Mouse (Mus musculus): ENCODE results near the gene Nbea. TPM values are rescaled to one million over a fixed set of nuclear protein-coding genes. Genes with fewer than 3 reads are reported as not detected.

The Nbea gene
- total and polyA plus RNA-seq, 3 experiments, result 0.04 to 0.27 TPM; not detected in 1

DNA sequence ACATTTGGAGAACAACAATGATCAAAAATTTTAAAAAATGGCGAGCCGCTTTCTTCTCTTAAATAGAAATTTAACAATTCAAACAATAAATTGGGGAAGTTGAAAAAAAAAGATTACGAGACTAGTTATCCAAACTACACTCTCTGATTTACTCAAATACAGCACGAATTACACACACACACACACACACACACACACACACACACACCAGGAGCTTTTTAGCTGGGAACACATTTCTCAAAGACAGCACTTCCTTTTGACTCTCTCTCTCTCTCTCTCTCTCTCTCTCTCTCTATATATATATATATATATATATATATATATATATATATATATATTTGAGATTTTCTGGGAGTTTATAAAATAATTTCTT, 395.3 kb downstream of the Nbea start:
- Histone ChIP-seq H3K79me2 (ENCODE audit: control insufficient read depth, insufficient read depth, low read length, poor library complexity) (no peaks in the 10 kb centered on the region), H3K9ac (ENCODE audit: control insufficient read depth, low read depth, low read length, poor library complexity, severe bottlenecking) (no peak overlapping the region), H3K27me3 (ENCODE audit: control insufficient read depth in 1 of 2, insufficient read depth in 2 of 2, low read length in 2 of 2) (no peaks in the 10 kb centered on the region), H3K4me1 (ENCODE audit: control insufficient read depth in 1 of 2, insufficient read depth in 2 of 2, low read length in 2 of 2) (no peaks in the 10 kb centered on the region), H3K36me3 (ENCODE audit: control insufficient read depth in 1 of 2, insufficient read depth in 2 of 2, low read length in 2 of 2) (no peaks in the 10 kb centered on the region), H3K4me3 (ENCODE audit: control insufficient read depth in 1 of 2, insufficient read depth in 1 of 2, low read depth in 2 of 2, low read length in 2 of 2) (no peak overlapping the region), H3K9me3 (replicated peaks; ENCODE audit: insufficient read depth, low read length) (no peaks in the 10 kb centered on the region), H3K27ac (ENCODE audit: control insufficient read depth, low read depth, low read length) (no peak overlapping the region)
- no peak for TF ChIP-seq RCOR1 (IDR thresholded peaks at IDR 0.05; ENCODE audit: low read depth, low read length)
- TF ChIP-seq CTCF (IDR thresholded peaks at IDR 0.05 in 2 of 3, conservative IDR thresholded peaks at IDR 0.05 in 1 of 3; ENCODE audit: control insufficient read depth in 1 of 3, insufficient read depth in 1 of 3, low read depth in 2 of 3, low read length in 3 of 3, poor library complexity in 1 of 3, severe bottlenecking in 1 of 3), result no peak
- TF ChIP-seq MAX (IDR thresholded peaks at IDR 0.05; ENCODE audit: low read length), result no peak
- no peak for TF ChIP-seq USF2 (IDR thresholded peaks at IDR 0.05; ENCODE audit: borderline replicate concordance in 1 of 2, insufficient read depth in 1 of 2, low read depth in 1 of 2, low read length in 2 of 2)
- TF ChIP-seq NRF1 (IDR thresholded peaks at IDR 0.05; ENCODE audit: insufficient read depth, low read depth, low read length, poor library complexity, severe bottlenecking), result no peak
- no peak for TF ChIP-seq ZMIZ1 (IDR thresholded peaks at IDR 0.05; ENCODE audit: low read depth, low read length)
- TF ChIP-seq HCFC1 (IDR thresholded peaks at IDR 0.05; ENCODE audit: low read depth, low read length), result no peak
- no peak for DNase-seq (ENCODE audit: low read depth, low spot score)

GRCm38 (mm10) chr3:55787487-55788213, 395.9 kb downstream of the Nbea start:
- Histone ChIP-seq H3K27me3 (ENCODE audit: control insufficient read depth in 1 of 2, insufficient read depth in 2 of 2, low read length in 2 of 2) (no peaks in the 10 kb centered on the region), H3K27ac (ENCODE audit: control insufficient read depth, low read depth, low read length) (no peak overlapping the region), H3K9ac (ENCODE audit: control insufficient read depth, low read depth, low read length, poor library complexity, severe bottlenecking) (no peak overlapping the region), H3K4me1 (ENCODE audit: control insufficient read depth in 1 of 2, insufficient read depth in 2 of 2, low read length in 2 of 2) (no peaks in the 10 kb centered on the region), H3K36me3 (ENCODE audit: control insufficient read depth in 1 of 2, insufficient read depth in 2 of 2, low read length in 2 of 2) (no peaks in the 10 kb centered on the region), H3K4me3 (ENCODE audit: control insufficient read depth in 1 of 2, insufficient read depth in 1 of 2, low read depth in 2 of 2, low read length in 2 of 2) (no peak overlapping the region), H3K9me3 (replicated peaks; ENCODE audit: insufficient read depth, low read length) (no peaks in the 10 kb centered on the region), H3K79me2 (ENCODE audit: control insufficient read depth, insufficient read depth, low read length, poor library complexity) (no peaks in the 10 kb centered on the region)
- no peak for DNase-seq (ENCODE audit: low read depth, low spot score)
- TF ChIP-seq TBP (IDR thresholded peaks at IDR 0.05; ENCODE audit: low read depth, low read length) (no peak), UBTF (IDR thresholded peaks at IDR 0.05; ENCODE audit: borderline replicate concordance, insufficient read depth, low read depth, low read length) (no peak), ELF1 (IDR thresholded peaks at IDR 0.05; ENCODE audit: low read depth, low read length) (no peak), SMC3 (IDR thresholded peaks at IDR 0.05; ENCODE audit: low read depth, low read length) (no peak), RAD21 (IDR thresholded peaks at IDR 0.05; ENCODE audit: low read depth, low read length) (no peak), SIN3A (IDR thresholded peaks at IDR 0.05; ENCODE audit: low read length) (no peak), MEF2A (IDR thresholded peaks at IDR 0.05; ENCODE audit: extremely low read depth, insufficient replicate concordance, low read depth, low read length, poor library complexity, severe bottlenecking) (no peak), ZNF384 (IDR thresholded peaks at IDR 0.05; ENCODE audit: low read depth, low read length) (no peak), TCF12 (IDR thresholded peaks at IDR 0.05; ENCODE audit: low read depth, low read length) (no peak), GATA1 (IDR thresholded peaks at IDR 0.05; ENCODE audit: low read depth, low read length) (no peak), POLR2AphosphoS5 (IDR thresholded peaks at IDR 0.05; ENCODE audit: borderline replicate concordance, low read depth, low read length) (no peak), HCFC1 (IDR thresholded peaks at IDR 0.05; ENCODE audit: low read depth, low read length) (no peak), POLR2A (IDR thresholded peaks at IDR 0.05; ENCODE audit: control insufficient read depth in 1 of 2, insufficient read depth in 1 of 2, low read depth in 1 of 2, low read length in 2 of 2, poor library complexity in 1 of 2) (no peak)
